Mouse (Mus musculus) CH12.LX (cell line): Measurements from ENCODE around the gene Dagla.

Source experiments
- CHD2 ChIP-seq: IDR thresholded peaks from 2 replicates; pipeline ENCODE4 v1.6.1; 2011; ENCODE audit warnings: low read length, improper control_type of control experiment
- CTCF ChIP-seq, 2 experiments: IDR thresholded peaks in 1 of 2; conservative IDR thresholded peaks in 1 of 2; 2 replicates each; pipeline ENCODE4 v1.5.1; 2011 to 2012; ENCODE audit warnings: low read depth in 2 of 2, low read length in 2 of 2, improper control_type of control experiment in 1 of 2, inconsistent platforms in 1 of 2, mild to moderate bottlenecking in 1 of 2, moderate library complexity in 1 of 2
- E2F4 ChIP-seq: IDR thresholded peaks from 2 replicates; pipeline ENCODE4 v1.6.1; 2011; ENCODE audit warnings: low read depth, low read length, improper control_type of control experiment; ENCODE audit not compliant: insufficient replicate concordance
- EP300 ChIP-seq: IDR thresholded peaks from 2 replicates; pipeline ENCODE4 v1.6.1; 2011; ENCODE audit warnings: low read length, improper control_type of control experiment
- HCFC1 ChIP-seq: IDR thresholded peaks from 2 replicates; pipeline ENCODE4 v1.6.1; 2012; ENCODE audit warnings: low read depth, mild to moderate bottlenecking, inconsistent platforms, low read length, improper control_type of control experiment
- JUND ChIP-seq: conservative IDR thresholded peaks from 2 replicates; pipeline ENCODE4 v1.6.1; 2011; ENCODE audit warnings: low read depth, low read length, improper control_type of control experiment
- KAT2A ChIP-seq: IDR thresholded peaks from 2 replicates; pipeline ENCODE4 v1.6.1; 2012; ENCODE audit warnings: low read length, improper control_type of control experiment, inconsistent platforms; ENCODE audit not compliant: insufficient replicate concordance
- MAZ ChIP-seq: IDR thresholded peaks from 2 replicates; pipeline ENCODE4 v1.6.1; 2012; ENCODE audit warnings: low read depth, mild to moderate bottlenecking, inconsistent platforms, low read length, improper control_type of control experiment, moderate library complexity
- MYC ChIP-seq: IDR thresholded peaks from 2 replicates; pipeline ENCODE4 v1.6.1; 2011; ENCODE audit warnings: low read depth, mild to moderate bottlenecking, improper control_type of control experiment, low read length
- POLR2A ChIP-seq: IDR thresholded peaks from 2 replicates; pipeline ENCODE4 v1.6.1; 2011; ENCODE audit warnings: low read depth, mild to moderate bottlenecking, improper control_type of control experiment, low read length
- SIN3A ChIP-seq: IDR thresholded peaks from 2 replicates; pipeline ENCODE4 v1.6.1; 2012; ENCODE audit warnings: low read length, improper control_type of control experiment, inconsistent platforms

DNA sequence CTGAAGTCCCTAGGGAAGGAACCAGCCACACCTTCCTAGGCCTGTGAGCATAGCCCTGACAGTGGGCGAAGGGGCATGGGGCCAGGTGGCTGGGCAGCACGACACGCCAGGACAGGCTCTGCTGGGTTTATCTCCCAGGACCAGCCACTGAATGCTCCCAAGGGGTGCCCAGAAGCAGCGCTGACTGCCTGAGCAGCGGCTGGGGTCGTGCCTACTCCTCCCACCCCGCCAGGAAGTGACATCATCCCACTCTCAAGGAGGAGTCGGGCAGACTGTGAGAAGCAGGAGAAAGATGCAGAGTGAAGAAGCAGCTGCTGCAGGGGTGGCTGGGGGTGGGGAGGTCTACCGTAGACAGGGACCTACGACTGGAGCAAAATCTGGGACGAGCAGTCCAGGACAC lies 31.9 kb downstream of the Dagla start:
- TF ChIP-seq KAT2A (no peak), JUND (no peak), CTCF (conservative IDR thresholded peaks at IDR 0.05 in 1 of 2, IDR thresholded peaks at IDR 0.05 in 1 of 2; ENCODE audit: low read depth in 2 of 2, low read length in 2 of 2) (no peak), HCFC1 (no peak), POLR2A (peak; percentile 47; the same call in 1 of the 2 replicates), EP300 (no peak), SIN3A (no peak), E2F4 (no peak), CHD2 (no peak), MAZ (no peak), MYC (no peak)
